Comparison of ENCODE assay signal across 24 mouse cellular contexts in genomic region chr7:79986717-79987116, GRCm38 (mm10). TPM values are rescaled to one million over a fixed set of nuclear protein-coding genes. Genes with fewer than 3 reads are reported as not detected.
DNase-seq lines count a peak whose midpoint lies in the region; ATAC-seq and TF ChIP-seq lines count a peak whose summit lies in the region.
"Had no signal": no experiment of that assay in that cellular context is flagged by ENCODE, and none has a peak within 500 bp of the region (broad histone marks: within the 10 kb centered on the region; RNA-seq: fewer than 3 reads in every experiment).

No protein-coding gene starts in this region.

- 87% methylated on average over 7 of the region's 7 CpGs for WGBS in hindbrain, embryonic 13.5 days
- 87% methylated on average over 7 of the region's 7 CpGs for WGBS in hindbrain, embryonic 14.5 days
- WGBS in embryonic facial prominence, embryonic 15.5 days, result 81% methylated on average over 7 of the region's 7 CpGs
- 81% methylated on average over 7 of the region's 7 CpGs for WGBS in limb, embryonic 14.5 days

- 0 out of 2 replicates have a peak, but pooled peaks cover 6% of the 10 kb centered on the region for H3K4me1 ChIP-seq in hindbrain, embryonic 13.5 days (replicated peaks)
- no peaks in the 10 kb centered on the region for H3K4me1 ChIP-seq in hindbrain, embryonic 14.5 days (replicated peaks; ENCODE audit: control insufficient read depth, insufficient read depth, low read length)
- 0 out of 2 replicates have a peak, but pooled peaks cover 7% of the 10 kb centered on the region for H3K4me1 ChIP-seq in embryonic facial prominence, embryonic 15.5 days
- H3K4me1 ChIP-seq in limb, embryonic 14.5 days (ENCODE audit: control insufficient read depth, insufficient read depth, low read length), result no peaks in the 10 kb centered on the region
- H3K4me1 ChIP-seq: embryonic facial prominence, embryonic 12.5 days; hindbrain, embryonic 12.5 days had no signal

- no peak for TF ChIP-seq POLR2A in limb, embryonic 14.5 days (IDR thresholded peaks at IDR 0.05; ENCODE audit: borderline replicate concordance, extremely low read depth, insufficient read depth, insufficient read length)

- no peak for ATAC-seq in hindbrain, embryonic 13.5 days (ENCODE audit: low FRiP score)
- no peak for ATAC-seq in hindbrain, embryonic 14.5 days (ENCODE audit: low FRiP score)
- no peak for ATAC-seq in embryonic facial prominence, embryonic 15.5 days (ENCODE audit: insufficient number of reproducible peaks, low FRiP score, low TSS enrichment, low read depth)
- peak; percentile 73; the same call in 1 of the 2 replicates for ATAC-seq in limb, embryonic 14.5 days (ENCODE audit: low FRiP score, low read depth)
- ATAC-seq: forebrain, embryonic 14.5 days; forebrain, postnatal 0 days; hindbrain, postnatal 0 days; inflammation-experienced regulatory T-cells, adult 6 months; Patski had no signal

- no peak overlapping the region for H3K27ac ChIP-seq in hindbrain, embryonic 13.5 days
- no peak overlapping the region for H3K27ac ChIP-seq in hindbrain, embryonic 14.5 days
- peak overlapping the region; percentile 34; the same call in 1 of the 2 replicates for H3K27ac ChIP-seq in embryonic facial prominence, embryonic 15.5 days (replicated peaks)
- H3K27ac ChIP-seq in limb, embryonic 14.5 days (replicated peaks; ENCODE audit: low read depth, low read length), result no peak overlapping the region
- H3K27ac ChIP-seq: embryonic facial prominence, embryonic 12.5 days; gastrocnemius, adult 2 months; hindbrain, embryonic 12.5 days; hindbrain, postnatal 0 days had no signal

- H3K9ac ChIP-seq in hindbrain, embryonic 13.5 days, result peak overlapping the region; percentile 29; the same call in 1 of the 2 replicates
- no peak overlapping the region for H3K9ac ChIP-seq in hindbrain, embryonic 14.5 days
- no peak overlapping the region for H3K9ac ChIP-seq in embryonic facial prominence, embryonic 15.5 days
- H3K9ac ChIP-seq in limb, embryonic 14.5 days (ENCODE audit: low read depth, low read length, severe bottlenecking), result no peak overlapping the region
- H3K9ac ChIP-seq: embryonic facial prominence, embryonic 12.5 days; forebrain, postnatal 0 days; hindbrain, embryonic 12.5 days had no signal

- no peaks in the 10 kb centered on the region for H3K27me3 ChIP-seq in hindbrain, embryonic 13.5 days
- H3K27me3 ChIP-seq in hindbrain, embryonic 14.5 days (ENCODE audit: control insufficient read depth, insufficient read depth, low read length), result no peaks in the 10 kb centered on the region
- no peaks in the 10 kb centered on the region for H3K27me3 ChIP-seq in embryonic facial prominence, embryonic 15.5 days
- no peaks in the 10 kb centered on the region for H3K27me3 ChIP-seq in limb, embryonic 14.5 days (ENCODE audit: control insufficient read depth, insufficient read depth, low read length)
- H3K27me3 ChIP-seq: CH12.LX; embryonic facial prominence, embryonic 12.5 days; hindbrain, embryonic 12.5 days had no signal

- no peak for DNase-seq in hindbrain, embryonic 14.5 days (ENCODE audit: low spot score)
- no peak for DNase-seq in limb, embryonic 14.5 days (ENCODE audit: low spot score)
- DNase-seq in ovary, postnatal 10 days (ENCODE audit: low spot score), result no peak
- DNase-seq in ovary, adult 18-20 months (ENCODE audit: low spot score), result no peak
- DNase-seq: adrenal gland, postnatal 10 days; adrenal gland, postnatal 36 days; B cell, adult 2 months; cerebellum, adult 18-20 months; cerebellum, adult 9-10 months; forebrain, postnatal 0 days; gastrocnemius, adult 2 months; gastrocnemius, postnatal 14 days; heart, adult 11 months had no signal

- no peaks in the 10 kb centered on the region for H3K9me3 ChIP-seq in hindbrain, embryonic 13.5 days
- H3K9me3 ChIP-seq in hindbrain, embryonic 14.5 days (ENCODE audit: control insufficient read depth, low read length), result no peaks in the 10 kb centered on the region
- H3K9me3 ChIP-seq in embryonic facial prominence, embryonic 15.5 days (replicated peaks), result no peaks in the 10 kb centered on the region
- H3K9me3 ChIP-seq in limb, embryonic 14.5 days (ENCODE audit: control insufficient read depth, low read length), result no peaks in the 10 kb centered on the region
- H3K9me3 ChIP-seq: embryonic facial prominence, embryonic 12.5 days; G1E; hindbrain, embryonic 12.5 days had no signal

- no peak overlapping the region for H3K4me2 ChIP-seq in hindbrain, embryonic 13.5 days
- no peak overlapping the region for H3K4me2 ChIP-seq in hindbrain, embryonic 14.5 days (replicated peaks)
- H3K4me2 ChIP-seq in embryonic facial prominence, embryonic 15.5 days (replicated peaks), result no peak overlapping the region
- H3K4me2 ChIP-seq in limb, embryonic 14.5 days (replicated peaks; ENCODE audit: low read depth, low read length, severe bottlenecking), result no peak overlapping the region
- H3K4me2 ChIP-seq: embryonic facial prominence, embryonic 12.5 days; heart, embryonic 11.5 days; hindbrain, embryonic 12.5 days had no signal

- H3K4me3 ChIP-seq in hindbrain, embryonic 13.5 days, result no peak overlapping the region
- H3K4me3 ChIP-seq in hindbrain, embryonic 14.5 days (replicated peaks; ENCODE audit: low read length), result no peak overlapping the region
- no peak overlapping the region for H3K4me3 ChIP-seq in embryonic facial prominence, embryonic 15.5 days (replicated peaks)
- H3K4me3 ChIP-seq in limb, embryonic 14.5 days (replicated peaks; ENCODE audit: low read length), result no peak overlapping the region
- H3K4me3 ChIP-seq: embryonic facial prominence, embryonic 12.5 days; gastrocnemius, adult 2 months; hindbrain, embryonic 12.5 days had no signal

- H3K36me3 ChIP-seq in hindbrain, embryonic 13.5 days, result no peaks in the 10 kb centered on the region
- no peaks in the 10 kb centered on the region for H3K36me3 ChIP-seq in hindbrain, embryonic 14.5 days (replicated peaks; ENCODE audit: control insufficient read depth, insufficient read depth)
- H3K36me3 ChIP-seq in embryonic facial prominence, embryonic 15.5 days, result no peaks in the 10 kb centered on the region
- H3K36me3 ChIP-seq in limb, embryonic 14.5 days (ENCODE audit: control insufficient read depth, insufficient read depth, low read length), result no peaks in the 10 kb centered on the region
- H3K36me3 ChIP-seq: embryonic facial prominence, embryonic 12.5 days; G1E; hindbrain, embryonic 12.5 days had no signal

RNA-seq across cellular contexts. Expression of gene Zfp710, which starts 37.9 kb away (rescaled TPM):
- 18.3 and 18.5 TPM in 2 replicates for polyA plus RNA-seq in hindbrain, embryonic 13.5 days (2015; fragmentation: Nextera tagmentation; extraction: Ambion mirVana)
- 14.7 and 17.5 TPM in 2 replicates for polyA plus RNA-seq in hindbrain, embryonic 14.5 days (2014; fragmentation: Nextera tagmentation; extraction: Ambion mirVana)
- 22.0 and 22.9 TPM in 2 replicates for polyA plus RNA-seq in embryonic facial prominence, embryonic 15.5 days (2015; fragmentation: Nextera tagmentation; extraction: Ambion mirVana)
- polyA plus RNA-seq in limb, embryonic 14.5 days (2012; rRNA removed), result 24.7 and 35.5 TPM in 2 replicates
- polyA plus RNA-seq in limb, embryonic 14.5 days (2014; fragmentation: Nextera tagmentation; extraction: Ambion mirVana), result 15.0 and 16.9 TPM in 2 replicates

RNA-seq across cellular contexts. Expression of gene Arpin, which starts 51.6 kb away (rescaled TPM):
- polyA plus RNA-seq in hindbrain, embryonic 13.5 days (2015; fragmentation: Nextera tagmentation; extraction: Ambion mirVana), result 19.0 and 20.3 TPM in 2 replicates
- 18.7 and 19.8 TPM in 2 replicates for polyA plus RNA-seq in hindbrain, embryonic 14.5 days (2014; fragmentation: Nextera tagmentation; extraction: Ambion mirVana)
- polyA plus RNA-seq in embryonic facial prominence, embryonic 15.5 days (2015; fragmentation: Nextera tagmentation; extraction: Ambion mirVana), result 27.2 and 27.5 TPM in 2 replicates
- polyA plus RNA-seq in limb, embryonic 14.5 days (2012; rRNA removed), result 14.8 and 15.3 TPM in 2 replicates
- polyA plus RNA-seq in limb, embryonic 14.5 days (2014; fragmentation: Nextera tagmentation; extraction: Ambion mirVana), result 25.6 and 26.8 TPM in 2 replicates
- polyA plus RNA-seq: G1E had no signal
